Mouse (Mus musculus): ENCODE results near the gene 2510002D24Rik. TPM values are rescaled to one million over a fixed set of nuclear protein-coding genes. Genes with fewer than 3 reads are reported as not detected.
"Not testable (repeated sequence)": the region's sequence is repeated elsewhere in the genome, so short reads cannot be mapped to it uniquely, and the experiment has no call there.

Gene 2510002D24Rik
- polyA plus RNA-seq, 1 experiment from 2014 or later = 38.6 TPM

GRCm38 (mm10) chr16:18812385-18812910 is 23.9 kb upstream of the 2510002D24Rik start:
- peaks cover 28% of the 10 kb centered on the region for H3K36me3 ChIP-seq
- peak overlapping the region; percentile 58 for H3K4me2 ChIP-seq (replicated peaks)
- WGBS = 2% methylated on average over 31 of the region's 31 CpGs
- H3K4me1 ChIP-seq (replicated peaks) = peaks cover 13% of the 10 kb centered on the region; the same call in 1 of the 2 replicates
- peak overlapping the region; percentile 76 for H3K9ac ChIP-seq
- ATAC-seq = peak; percentile 43
- H3K4me3 ChIP-seq (replicated peaks) = peak overlapping the region; percentile 61
- no peaks in the 10 kb centered on the region for H3K27me3 ChIP-seq (replicated peaks)
- H3K27ac ChIP-seq = peak overlapping the region; percentile 56; the same call in 1 of the 2 replicates
- no peaks in the 10 kb centered on the region for H3K9me3 ChIP-seq

GRCm38 (mm10) chr16:18822356-18822755 is 14.0 kb upstream of the 2510002D24Rik start:
- H3K9me3 ChIP-seq = no peaks in the 10 kb centered on the region
- ATAC-seq = no peak

GRCm38 (mm10) chr16:18822925-18823324 is 13.5 kb upstream of the 2510002D24Rik start:
- WGBS = 81% methylated on average over 4 of the region's 4 CpGs
- Histone ChIP-seq H3K9ac (no peak overlapping the region), H3K4me3 (replicated peaks) (no peak overlapping the region), H3K27me3 (replicated peaks) (no peaks in the 10 kb centered on the region), H3K4me1 (replicated peaks) (no peaks in the 10 kb centered on the region), H3K9me3 (no peaks in the 10 kb centered on the region), H3K36me3 (peaks cover 63% of the 10 kb centered on the region), H3K4me2 (replicated peaks) (no peak overlapping the region), H3K27ac (no peak overlapping the region)
- ATAC-seq = no peak

More at GRCm38 (mm10) chr16:18822356-18822755, 14.0 kb upstream of the 2510002D24Rik start:
- WGBS = 93% methylated on average over 1 of the region's 1 CpGs
- Histone ChIP-seq H3K27ac (no peak overlapping the region), H3K4me2 (replicated peaks) (no peak overlapping the region), H3K27me3 (replicated peaks) (no peaks in the 10 kb centered on the region), H3K4me1 (replicated peaks) (no peaks in the 10 kb centered on the region), H3K4me3 (replicated peaks) (no peak overlapping the region), H3K9ac (no peak overlapping the region), H3K36me3 (peaks cover 60% of the 10 kb centered on the region)

GRCm38 (mm10) chr16:18828630-18829029 is 7.7 kb upstream of the 2510002D24Rik start:
- no peak overlapping the region for H3K27ac ChIP-seq
- no peak for ATAC-seq
- 92% methylated on average over 3 of the region's 3 CpGs for WGBS
- no peaks in the 10 kb centered on the region for H3K9me3 ChIP-seq
- H3K36me3 ChIP-seq = peaks cover 46% of the 10 kb centered on the region
- no peak overlapping the region for H3K4me2 ChIP-seq (replicated peaks)
- no peaks in the 10 kb centered on the region for H3K4me1 ChIP-seq (replicated peaks)
- H3K4me3 ChIP-seq (replicated peaks) = no peak overlapping the region
- H3K27me3 ChIP-seq (replicated peaks) = no peaks in the 10 kb centered on the region
- no peak overlapping the region for H3K9ac ChIP-seq

GRCm38 (mm10) chr16:18829102-18829501 is 7.3 kb upstream of the 2510002D24Rik start:
- no peaks in the 10 kb centered on the region for H3K9me3 ChIP-seq
- H3K27ac ChIP-seq = no peak overlapping the region
- H3K27me3 ChIP-seq (replicated peaks) = no peaks in the 10 kb centered on the region
- H3K36me3 ChIP-seq = peaks cover 49% of the 10 kb centered on the region
- H3K4me2 ChIP-seq (replicated peaks) = no peak overlapping the region
- H3K4me3 ChIP-seq (replicated peaks) = no peak overlapping the region
- H3K4me1 ChIP-seq (replicated peaks) = no peaks in the 10 kb centered on the region
- no peak overlapping the region for H3K9ac ChIP-seq
- 89% methylated on average over 6 of the region's 6 CpGs for WGBS
- ATAC-seq = no peak

GRCm38 (mm10) chr16:18833486-18833885 is 2.9 kb upstream of the 2510002D24Rik start:
- no peak overlapping the region for H3K4me2 ChIP-seq (replicated peaks)
- H3K9me3 ChIP-seq = no peaks in the 10 kb centered on the region
- WGBS = 67% methylated on average over 2 of the region's 2 CpGs
- no peak for ATAC-seq
- no peaks in the 10 kb centered on the region for H3K27me3 ChIP-seq (replicated peaks)
- peaks cover 18% of the 10 kb centered on the region for H3K36me3 ChIP-seq
- H3K4me1 ChIP-seq (replicated peaks) = no peaks in the 10 kb centered on the region
- H3K4me3 ChIP-seq (replicated peaks) = no peak overlapping the region
- no peak overlapping the region for H3K9ac ChIP-seq
- no peak overlapping the region for H3K27ac ChIP-seq

DNA sequence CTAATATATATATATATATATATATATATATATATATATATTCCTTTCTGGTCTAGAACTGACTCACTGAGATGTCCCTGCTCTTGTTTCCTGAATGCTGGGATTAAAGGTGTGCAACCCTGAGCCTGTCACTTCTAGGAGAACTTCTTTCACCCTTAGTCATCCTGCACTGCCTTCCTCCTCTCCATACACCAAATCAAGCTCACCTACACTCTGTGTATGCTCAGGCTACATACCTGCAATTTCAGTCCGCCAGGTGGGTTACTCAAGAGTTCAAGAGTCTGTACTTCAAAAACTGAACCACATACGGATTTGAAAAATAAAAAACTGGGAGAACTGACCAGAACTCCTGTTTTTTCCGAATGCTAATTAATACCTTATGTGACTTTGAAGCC is 308 bp upstream of the 2510002D24Rik start:
- Histone ChIP-seq H3K4me1 (replicated peaks) (no peaks in the 10 kb centered on the region), H3K9me3 (no peaks in the 10 kb centered on the region), H3K4me3 (replicated peaks) (peak overlapping the region; percentile 92), H3K4me2 (replicated peaks) (peak overlapping the region; percentile 75), H3K27me3 (replicated peaks) (no peaks in the 10 kb centered on the region), H3K27ac (peak overlapping the region; percentile 79; the same call in 1 of the 2 replicates), H3K36me3 (peaks cover 9% of the 10 kb centered on the region), H3K9ac (no peak overlapping the region)
- WGBS = 25% methylated on average over 3 of the region's 3 CpGs
- ATAC-seq = peak; percentile 63

- Histone ChIP-seq H3K4me3 (replicated peaks) (no peak overlapping the region), H3K4me2 (replicated peaks) (no peak overlapping the region), H3K4me1 (replicated peaks) (no peaks in the 10 kb centered on the region), H3K27ac (no peak overlapping the region), H3K9me3 (no peaks in the 10 kb centered on the region), H3K36me3 (peaks cover 4% of the 10 kb centered on the region; the same call in 1 of the 2 replicates), H3K27me3 (replicated peaks) (no peaks in the 10 kb centered on the region), H3K9ac (no peak overlapping the region)
- 92% methylated on average over 4 of the region's 4 CpGs for WGBS
- ATAC-seq = no peak
Measured at GRCm38 (mm10) chr16:18838346-18838745, 2.0 kb downstream of the 2510002D24Rik start.

DNA sequence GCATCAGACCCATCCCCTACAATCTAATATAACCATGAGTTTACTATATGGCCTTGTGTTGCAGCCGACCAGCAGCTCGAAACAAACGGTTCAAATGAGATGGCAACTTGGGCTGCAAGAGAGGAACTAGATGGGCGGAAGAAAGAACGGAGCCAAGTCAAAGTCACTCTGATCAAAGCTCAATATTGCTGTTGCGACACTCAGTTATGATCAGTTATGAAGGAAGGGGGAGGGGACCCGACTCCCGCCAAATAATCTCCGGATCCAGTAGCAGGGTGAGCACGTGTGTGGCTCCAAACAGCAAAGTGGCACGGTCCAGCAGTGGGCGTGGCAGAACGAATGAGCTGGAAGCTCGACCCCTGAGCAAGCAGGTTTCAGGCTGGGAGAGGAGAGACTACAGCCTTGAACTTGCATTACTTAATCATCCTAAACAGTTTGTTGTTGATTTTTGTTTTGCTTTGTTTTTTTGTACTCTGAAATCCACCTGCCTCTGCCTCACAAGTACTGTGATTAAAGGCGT is 10.0 kb downstream of the 2510002D24Rik start:
- no peak overlapping the region for H3K9ac ChIP-seq
- no peak for ATAC-seq
- H3K27me3 ChIP-seq (replicated peaks) = no peaks in the 10 kb centered on the region
- no peak overlapping the region for H3K27ac ChIP-seq
- H3K36me3 ChIP-seq = no peaks in the 10 kb centered on the region
- WGBS = 87% methylated on average over 15 of the region's 15 CpGs
- H3K4me1 ChIP-seq (replicated peaks) = no peaks in the 10 kb centered on the region
- H3K9me3 ChIP-seq = no peaks in the 10 kb centered on the region
- no peak overlapping the region for H3K4me2 ChIP-seq (replicated peaks)
- no peak overlapping the region for H3K4me3 ChIP-seq (replicated peaks)

DNA sequence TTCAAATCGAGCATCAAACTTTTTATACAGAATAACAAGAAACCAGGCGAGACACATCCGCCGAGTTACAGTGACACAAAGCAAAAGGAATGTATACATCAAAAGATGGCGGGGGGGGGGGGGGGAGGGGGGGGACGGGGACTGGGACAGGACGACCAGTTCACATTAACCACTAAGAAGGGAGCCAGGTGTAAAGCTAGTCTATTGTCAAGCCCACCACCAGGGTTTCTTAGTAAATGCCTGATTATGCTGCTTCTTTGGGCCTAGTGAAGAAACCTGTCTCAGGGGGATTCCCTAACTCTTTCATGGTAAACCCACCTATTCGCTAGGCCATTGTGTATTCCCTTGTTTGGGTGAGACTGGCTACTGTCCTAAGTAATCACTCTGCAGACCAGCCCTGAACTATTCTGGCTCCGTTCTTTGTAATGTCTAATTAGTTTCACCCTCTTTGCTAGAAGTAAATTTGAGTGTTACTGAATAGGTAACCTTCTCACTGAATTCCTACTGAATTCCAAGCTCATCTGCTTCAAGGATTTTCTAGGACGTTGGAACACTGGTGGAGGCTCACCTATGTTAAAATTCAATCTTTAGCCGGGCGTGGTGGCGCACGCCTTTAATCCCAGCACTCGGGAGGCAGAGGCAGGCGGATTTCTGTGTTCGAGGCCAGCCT is 13.3 kb downstream of the 2510002D24Rik start:
- H3K9me3 ChIP-seq; H3K9ac ChIP-seq; H3K4me1 ChIP-seq (replicated peaks); ATAC-seq; H3K27ac ChIP-seq; H3K4me3 ChIP-seq (replicated peaks); H3K36me3 ChIP-seq; H3K4me2 ChIP-seq (replicated peaks); H3K27me3 ChIP-seq (replicated peaks): not testable (repeated sequence)
- WGBS = 87% methylated on average over 16 of the region's 17 CpGs

DNA sequence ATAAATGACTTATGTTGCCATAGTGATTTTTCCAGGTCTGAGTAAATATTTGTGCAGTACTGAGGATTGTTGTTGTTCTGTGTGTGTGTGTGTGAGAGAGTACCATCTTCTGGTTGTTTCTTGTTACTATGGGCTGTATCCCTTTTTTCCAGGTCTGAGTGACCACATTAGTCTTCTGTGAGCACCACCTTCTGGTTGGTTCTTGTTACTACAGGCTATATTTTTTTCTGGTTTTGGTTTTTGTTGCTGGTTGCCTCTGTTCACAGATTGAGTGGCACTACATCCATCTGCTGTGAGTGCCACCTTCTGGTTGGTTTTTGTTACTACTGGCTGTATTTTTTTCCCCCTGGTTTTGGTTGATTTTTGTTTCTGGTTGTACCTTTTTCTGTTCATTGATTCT is 22.2 kb downstream of the 2510002D24Rik start:
- ATAC-seq = no peak
- H3K9ac ChIP-seq = no peak overlapping the region
- H3K36me3 ChIP-seq = no peaks in the 10 kb centered on the region
- H3K4me1 ChIP-seq (replicated peaks) = no peaks in the 10 kb centered on the region
- H3K27ac ChIP-seq = no peak overlapping the region
- no peak overlapping the region for H3K4me3 ChIP-seq (replicated peaks)
- H3K9me3 ChIP-seq = no peaks in the 10 kb centered on the region
- no peaks in the 10 kb centered on the region for H3K27me3 ChIP-seq (replicated peaks)
- no peak overlapping the region for H3K4me2 ChIP-seq (replicated peaks)

- no peak overlapping the region for H3K4me2 ChIP-seq (replicated peaks)
- H3K27ac ChIP-seq = no peak overlapping the region
- no peaks in the 10 kb centered on the region for H3K36me3 ChIP-seq
- no peaks in the 10 kb centered on the region for H3K27me3 ChIP-seq (replicated peaks)
- no peaks in the 10 kb centered on the region for H3K9me3 ChIP-seq
- 71% methylated on average over 1 of the region's 1 CpGs for WGBS
- H3K4me1 ChIP-seq (replicated peaks) = no peaks in the 10 kb centered on the region
- H3K4me3 ChIP-seq (replicated peaks) = no peak overlapping the region
- H3K9ac ChIP-seq = no peak overlapping the region
- ATAC-seq = no peak
Measured at GRCm38 (mm10) chr16:18860186-18860585, 23.8 kb downstream of the 2510002D24Rik start.

- H3K9ac ChIP-seq; H3K27me3 ChIP-seq (replicated peaks); ATAC-seq; H3K4me1 ChIP-seq (replicated peaks); H3K4me2 ChIP-seq (replicated peaks); H3K9me3 ChIP-seq; H3K4me3 ChIP-seq (replicated peaks); H3K27ac ChIP-seq: not testable (repeated sequence)
- H3K36me3 ChIP-seq = peaks cover 23% of the 10 kb centered on the region
- WGBS = 77% methylated on average over 1 of the region's 1 CpGs
Measured at GRCm38 (mm10) chr16:18870495-18870894, 34.1 kb downstream of the 2510002D24Rik start.
